Mouse (Mus musculus): ENCODE measurements around the gene Dgkh.

The Dgkh gene

DNA sequence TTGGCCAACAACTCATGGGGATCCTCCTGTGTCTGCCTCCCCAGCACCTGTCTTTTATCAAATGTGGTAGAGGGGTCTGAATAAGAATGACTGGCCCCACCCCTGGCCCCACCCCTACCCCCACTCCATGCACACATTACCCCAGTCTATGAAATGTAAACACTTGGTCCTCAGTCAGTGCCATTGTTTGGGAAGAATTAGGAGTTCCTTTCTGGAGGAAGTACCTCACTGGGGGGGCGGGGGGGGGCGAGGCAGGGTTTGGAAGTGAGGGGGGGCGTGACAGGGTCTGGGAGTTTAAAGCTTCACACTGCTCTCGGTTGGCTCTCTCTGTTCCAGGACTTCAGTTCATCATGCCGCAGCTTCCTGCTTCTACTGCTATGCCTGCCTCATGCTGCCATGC, 10.5 kb downstream of the Dgkh start:
- no peak for DNase-seq (ENCODE audit: low spot score)

DNA sequence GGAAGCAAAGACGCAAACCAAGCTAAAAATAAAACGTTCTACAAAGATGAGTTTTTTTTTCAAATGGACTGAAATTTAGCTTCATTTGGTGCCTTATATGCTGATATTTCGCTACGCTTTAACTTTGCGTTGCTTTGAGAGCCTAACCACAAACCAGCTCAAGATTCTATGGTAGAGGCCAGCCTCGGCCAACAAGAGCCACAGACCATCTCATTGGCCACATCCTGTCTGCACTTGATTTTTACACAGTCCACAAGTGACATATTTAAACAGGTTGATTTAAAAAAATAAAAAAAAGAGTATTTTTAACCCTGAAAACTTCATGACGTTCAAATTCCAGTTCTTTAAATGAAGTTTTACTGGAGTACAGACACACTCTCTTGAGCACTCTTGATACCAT, 16.5 kb downstream of the Dgkh start:
- no peak for DNase-seq (ENCODE audit: low spot score)

DNA sequence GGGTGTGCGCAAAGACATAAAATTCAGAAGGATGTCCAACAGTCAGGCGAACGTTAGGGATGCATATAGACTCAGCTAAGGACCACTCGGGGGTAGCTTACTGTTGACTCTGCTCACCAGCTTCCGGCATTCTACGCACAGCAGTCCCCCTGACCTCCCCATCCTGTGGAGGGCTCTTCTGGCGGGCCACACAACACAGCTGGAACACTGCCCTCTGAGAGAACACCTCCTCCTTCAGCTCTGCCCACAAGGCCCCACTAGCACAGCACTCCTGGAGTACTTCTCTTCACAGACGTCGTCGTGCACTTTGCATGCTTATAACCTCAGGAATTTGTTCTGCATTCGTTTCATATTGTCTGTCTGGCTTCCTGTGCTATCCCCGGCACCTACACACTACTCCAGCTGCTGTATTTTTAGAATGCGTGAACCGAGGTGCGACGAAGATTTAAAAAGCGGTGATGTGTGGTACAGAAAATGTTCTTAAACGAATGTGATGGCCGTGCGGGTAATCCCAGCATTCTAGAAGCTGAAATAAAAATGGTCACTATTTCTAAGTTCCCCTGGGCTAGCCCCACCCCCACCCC, 19.9 kb downstream of the Dgkh start:
- no peak for DNase-seq (ENCODE audit: low spot score)

DNA sequence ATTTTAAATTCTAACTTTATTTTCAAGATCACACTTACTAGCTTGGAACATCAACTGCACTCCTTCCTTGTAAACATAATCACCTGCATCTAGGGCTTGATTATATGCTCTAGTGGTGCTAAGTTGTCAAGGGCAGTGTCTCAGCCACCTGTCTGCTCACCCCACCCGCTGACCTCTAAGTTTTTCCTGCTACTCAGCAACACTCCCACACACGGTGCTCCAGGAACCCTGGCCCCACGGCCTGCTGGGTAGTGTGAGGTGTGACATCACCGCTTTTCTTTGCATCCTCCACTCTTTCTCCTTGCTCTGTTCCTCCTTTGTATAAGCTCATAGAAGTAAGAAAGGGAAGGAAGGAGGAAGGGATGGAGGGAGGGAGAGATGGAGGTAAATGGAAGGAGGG, 21.9 kb downstream of the Dgkh start:
- DNase-seq (ENCODE audit: low spot score) = no peak

DNA sequence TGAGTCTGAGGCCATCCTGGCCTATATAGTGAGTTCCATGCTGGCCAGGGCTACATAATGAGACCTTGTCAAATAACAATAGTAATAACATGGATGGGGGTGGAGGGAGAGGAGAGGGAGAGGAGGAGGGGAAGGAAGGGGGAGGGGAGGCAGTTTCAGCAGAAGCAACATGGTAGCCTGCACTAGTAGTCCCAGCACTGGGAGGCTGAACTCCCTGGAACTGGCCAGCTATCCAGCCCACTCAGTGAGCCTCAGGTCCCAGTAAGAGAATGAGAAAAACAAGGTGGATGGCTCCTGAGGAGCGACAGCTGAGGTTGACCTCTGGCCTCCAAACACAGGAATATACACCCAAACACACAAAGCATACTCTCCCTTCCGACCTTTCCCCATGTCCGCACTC, 27.0 kb downstream of the Dgkh start:
- no peak for DNase-seq (ENCODE audit: low spot score)

DNA sequence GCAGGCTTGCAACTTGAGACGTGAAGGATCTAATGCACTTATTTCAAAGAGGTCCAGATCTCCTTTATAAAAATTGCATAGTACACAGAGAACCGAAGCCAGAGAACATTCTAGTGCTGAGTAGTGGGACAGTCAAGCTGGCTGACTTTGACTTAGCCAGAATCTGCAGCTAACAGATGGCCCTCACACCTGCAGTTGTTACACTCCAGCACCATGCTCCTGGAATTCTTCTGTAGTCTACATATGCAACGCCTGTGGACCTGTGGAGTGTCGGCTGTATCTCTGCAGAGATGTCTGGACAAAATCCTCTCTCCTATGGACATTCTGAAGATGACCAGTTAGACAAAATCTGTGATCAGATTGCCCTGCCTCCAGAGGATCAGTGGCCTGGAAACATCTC, 28.6 kb downstream of the Dgkh start:
- DNase-seq (ENCODE audit: low spot score) = no peak

DNA sequence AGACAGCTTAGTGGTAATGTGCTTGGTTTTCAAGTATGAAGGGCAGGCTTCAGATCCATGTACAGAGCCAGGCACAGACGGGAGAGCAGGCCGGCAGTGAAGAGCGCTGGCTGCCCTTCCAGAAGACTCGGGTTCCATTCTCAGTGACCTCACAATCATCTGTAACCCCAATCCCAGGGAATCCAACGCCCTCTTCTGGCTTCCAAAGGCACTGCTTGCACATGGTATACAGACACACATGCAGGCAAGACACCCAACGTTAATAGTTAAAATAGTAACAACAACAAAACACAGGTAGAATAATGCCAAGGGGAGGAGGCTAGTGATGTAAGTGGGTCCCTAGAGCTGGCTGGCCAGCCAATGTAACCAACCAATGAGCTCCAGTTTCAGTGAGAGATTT, 29.2 kb downstream of the Dgkh start:
- DNase-seq (ENCODE audit: low spot score) = no peak

DNA sequence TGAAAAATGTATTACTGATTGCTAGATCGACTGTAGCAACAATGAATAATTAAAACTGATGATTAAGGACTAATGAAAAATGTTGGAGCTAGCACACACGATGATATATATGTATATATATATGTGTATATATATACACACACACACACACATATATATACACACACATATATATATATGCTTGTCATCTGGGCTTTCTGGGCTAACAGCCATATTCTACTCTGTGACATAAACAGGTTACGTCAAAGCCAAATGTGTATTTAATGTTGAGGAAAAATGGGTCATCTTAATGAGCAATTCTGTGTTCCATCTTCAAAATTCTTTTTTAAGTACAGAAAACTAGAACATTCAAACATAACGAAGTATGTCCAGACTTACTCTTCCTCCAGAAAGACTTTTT, 30.5 kb downstream of the Dgkh start:
- DNase-seq (ENCODE audit: low spot score) = no peak

DNA sequence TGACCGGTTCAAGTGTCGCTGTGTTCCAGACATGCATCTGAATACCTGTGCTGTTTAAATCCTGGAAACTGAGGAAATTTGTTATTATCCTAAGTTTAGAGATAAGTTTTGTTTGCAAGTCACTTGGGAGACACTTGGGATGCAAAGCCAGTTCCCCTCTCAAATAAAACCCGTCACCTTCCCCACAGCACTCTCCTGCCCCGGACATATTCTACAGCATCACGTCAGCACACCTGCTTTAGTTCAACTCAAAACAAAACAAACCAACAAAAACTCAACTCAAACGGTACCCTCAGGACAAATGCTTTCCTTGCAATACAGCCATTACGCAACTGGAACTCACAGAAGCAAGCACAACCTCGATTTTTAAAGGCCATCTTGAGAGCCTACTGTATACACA, 31.1 kb downstream of the Dgkh start:
- DNase-seq (ENCODE audit: low spot score) = no peak

DNA sequence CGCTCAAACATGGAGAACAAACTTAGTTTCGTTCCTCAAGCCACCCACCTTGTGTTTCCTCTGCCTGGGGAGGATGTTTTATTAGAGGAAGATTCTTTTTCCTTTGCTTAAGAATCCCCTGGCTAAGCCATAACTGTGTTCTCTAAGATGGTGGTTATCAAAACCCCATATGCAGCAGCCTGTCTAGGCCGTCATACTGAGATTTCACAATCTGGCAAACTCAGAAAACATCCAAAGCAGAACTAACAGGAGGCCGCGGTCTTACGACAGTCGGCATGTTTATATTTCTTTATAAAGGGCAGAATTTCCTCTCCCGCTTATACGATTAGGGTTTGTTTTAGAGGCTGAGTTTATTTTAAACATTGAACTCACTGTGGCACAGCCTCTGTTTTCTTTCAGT, 31.5 kb downstream of the Dgkh start:
- DNase-seq (ENCODE audit: low spot score) = no peak

DNA sequence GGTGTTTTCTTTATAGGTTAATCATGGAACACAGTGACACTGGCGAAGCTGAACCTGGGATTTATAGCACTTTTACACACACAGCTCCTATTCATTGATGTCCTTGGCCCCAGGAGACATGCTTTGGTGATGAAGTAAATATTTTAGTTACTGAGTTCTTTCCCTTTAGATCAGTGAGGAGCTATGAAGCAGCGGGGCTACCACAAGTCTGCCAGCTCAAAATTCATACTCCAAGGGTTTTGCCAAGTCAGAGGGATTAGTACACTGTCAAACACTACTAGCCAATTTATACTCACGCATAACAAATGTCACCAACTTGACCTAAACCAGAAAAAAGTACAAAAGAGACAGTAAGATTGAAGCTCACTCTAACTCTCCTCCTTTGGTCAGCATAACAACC, 32.9 kb downstream of the Dgkh start:
- DNase-seq (ENCODE audit: low spot score) = no peak

DNA sequence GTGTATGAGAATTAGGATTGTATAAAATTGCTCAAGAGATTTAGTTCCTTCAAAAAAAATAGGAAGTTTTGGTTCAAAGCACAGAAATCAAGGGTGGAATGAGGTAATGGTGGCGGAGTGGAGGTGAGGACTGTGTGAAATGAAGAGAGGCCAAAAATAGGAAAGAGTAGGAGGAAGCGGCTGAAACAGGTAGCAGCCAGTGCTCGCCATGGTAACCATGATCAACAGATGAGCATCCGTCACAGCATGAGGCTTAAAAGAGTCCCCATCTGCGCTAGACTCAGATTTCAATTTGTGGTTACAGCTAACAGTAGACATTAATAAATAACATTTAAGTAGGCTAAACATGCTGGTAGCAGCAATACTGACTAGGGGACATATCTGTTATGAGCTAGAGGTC, 33.4 kb downstream of the Dgkh start:
- peak; percentile 33 for DNase-seq (ENCODE audit: low spot score)

DNA sequence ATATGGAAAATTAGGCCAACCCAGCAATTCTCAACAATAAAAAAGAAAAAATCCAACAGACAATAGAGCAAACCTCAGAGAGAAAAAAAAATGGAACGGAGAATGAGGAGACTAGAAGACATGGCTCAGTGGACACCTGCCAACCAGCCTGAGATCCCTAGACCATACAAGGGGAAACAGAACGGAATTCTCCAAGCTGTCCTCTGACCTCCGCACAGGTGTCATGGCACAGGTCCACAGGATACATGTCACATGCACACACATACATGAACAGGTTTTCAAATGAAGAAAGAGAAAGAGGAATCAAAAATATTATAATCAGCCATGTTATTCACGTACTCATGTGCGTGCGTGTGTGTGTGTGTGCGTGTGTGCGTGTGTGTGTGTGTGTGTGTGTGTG, 38.5 kb downstream of the Dgkh start:
- DNase-seq (ENCODE audit: low spot score) = no peak

DNA sequence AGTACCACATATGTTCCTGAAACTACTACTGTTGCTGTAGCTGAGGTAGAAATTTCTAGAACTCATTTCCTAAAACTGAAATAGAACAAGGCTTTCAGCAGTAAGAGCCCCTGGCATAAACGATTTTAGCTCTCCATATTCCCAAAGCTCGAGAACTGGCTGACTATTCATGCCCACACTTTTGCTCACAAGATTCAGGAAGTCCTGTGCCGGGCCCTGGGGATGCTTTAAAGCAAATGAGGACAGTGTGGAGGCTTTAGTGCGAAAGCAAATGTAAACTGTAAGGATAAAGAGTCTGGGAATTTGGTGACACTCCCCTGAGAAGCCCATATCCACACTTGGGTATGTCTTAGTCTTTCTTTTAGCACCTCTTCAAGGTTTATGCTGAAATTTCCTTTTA, 40.0 kb downstream of the Dgkh start:
- DNase-seq (ENCODE audit: low spot score) = no peak

DNA sequence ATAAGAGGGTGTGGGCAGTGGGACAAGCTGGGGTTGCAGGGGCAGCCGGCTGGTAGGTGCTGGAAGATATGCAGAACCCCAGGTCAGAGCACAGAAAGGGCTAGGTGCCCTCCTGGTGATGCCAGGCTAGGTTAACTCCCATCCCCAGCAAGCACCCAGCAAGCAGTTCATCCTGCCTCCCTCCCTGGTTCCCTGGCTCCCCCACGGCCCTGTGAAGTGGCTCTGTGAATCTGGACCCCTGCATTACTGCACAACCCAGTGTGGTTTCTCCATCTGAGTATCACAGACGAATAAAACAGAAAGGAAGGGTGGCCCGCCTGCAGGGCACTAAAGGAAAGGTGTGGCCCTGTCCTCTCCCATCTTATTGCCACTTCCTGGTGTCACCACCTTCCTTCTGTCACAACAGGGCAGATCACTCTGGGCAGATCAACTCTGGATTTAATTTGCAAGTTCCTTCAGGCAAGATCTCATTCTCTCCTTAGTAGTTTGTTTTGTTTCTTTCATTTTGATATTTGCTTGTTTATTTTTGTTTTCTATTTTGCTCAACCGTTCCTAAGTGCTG, 40.6 kb downstream of the Dgkh start:
- no peak for DNase-seq (ENCODE audit: low spot score)

DNA sequence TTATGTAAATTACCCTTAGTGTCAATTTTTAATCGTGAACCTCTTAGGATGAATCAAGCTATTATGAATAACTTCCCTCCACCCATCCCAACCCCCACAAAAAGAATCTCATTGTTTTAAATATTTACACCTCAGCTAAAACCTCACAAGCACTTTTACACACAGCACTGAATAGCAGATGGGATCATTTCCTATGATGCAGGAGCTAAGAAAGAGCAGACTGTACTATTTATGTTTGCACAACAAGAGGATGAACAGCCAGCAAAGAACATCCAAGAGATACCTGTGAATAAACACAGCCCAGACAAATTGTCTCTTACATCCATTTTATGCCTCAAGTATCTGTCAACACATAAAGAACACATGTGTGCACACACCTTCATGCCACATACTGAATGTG, 41.7 kb downstream of the Dgkh start:
- no peak for DNase-seq (ENCODE audit: low spot score)

DNA sequence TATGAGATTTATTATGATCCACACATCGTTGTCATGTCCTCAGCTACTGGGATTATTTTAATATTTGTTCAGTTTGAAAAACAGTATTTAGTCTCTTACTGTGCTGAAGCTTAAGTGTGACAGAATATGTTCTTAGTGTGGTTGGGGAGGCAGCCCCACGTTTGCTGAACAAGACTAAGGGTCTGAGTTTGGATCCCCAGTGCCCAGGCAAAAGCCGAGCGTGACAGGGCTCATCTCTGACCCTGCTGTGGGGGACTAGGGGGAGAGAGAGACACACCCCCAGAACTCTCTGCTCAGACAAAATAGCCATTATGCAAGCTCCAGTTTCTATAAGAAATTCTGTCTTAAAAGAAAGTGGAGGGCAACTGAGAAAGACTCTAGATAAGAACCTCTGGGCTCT, 42.2 kb downstream of the Dgkh start:
- DNase-seq (ENCODE audit: low spot score) = no peak

DNA sequence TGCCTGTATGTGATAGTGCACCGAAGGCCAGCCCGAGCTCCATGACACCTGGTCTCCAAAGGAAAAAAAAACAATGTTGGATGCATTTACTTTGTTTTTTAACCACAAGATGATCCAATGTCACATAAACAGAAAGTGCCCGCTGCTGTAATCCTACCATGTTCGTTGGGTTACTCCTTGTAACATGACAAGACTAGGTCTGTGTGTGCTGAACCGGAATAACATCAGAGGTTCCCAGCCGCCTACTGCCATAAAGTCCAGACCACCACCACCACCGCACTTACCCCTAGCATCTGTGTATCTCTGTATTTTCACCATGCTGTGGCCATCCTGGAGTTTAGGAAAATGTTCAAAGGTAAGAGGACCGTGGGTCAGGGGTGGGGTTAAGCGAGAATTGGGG, 42.6 kb downstream of the Dgkh start:
- DNase-seq (ENCODE audit: low spot score) = no peak

DNA sequence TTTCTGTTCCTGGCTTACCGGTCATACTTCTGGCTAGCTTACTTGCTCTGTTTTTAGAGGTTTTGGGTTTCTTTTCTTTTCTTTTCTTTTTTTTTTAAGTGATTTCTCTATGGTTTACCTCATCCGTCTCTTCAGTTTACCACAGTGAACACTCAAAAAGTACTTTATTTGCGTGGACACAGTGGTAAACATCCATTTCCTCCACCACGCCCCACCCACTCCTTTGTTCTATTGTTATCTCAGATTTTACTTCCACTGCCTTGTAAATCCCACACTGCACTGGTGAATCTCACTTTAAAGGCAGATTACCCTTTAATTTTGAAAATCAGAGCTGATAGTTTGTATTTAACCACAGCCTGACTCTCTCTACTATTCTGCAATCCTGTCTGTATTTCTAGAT, 44.9 kb downstream of the Dgkh start:
- DNase-seq (ENCODE audit: low spot score) = no peak

DNA sequence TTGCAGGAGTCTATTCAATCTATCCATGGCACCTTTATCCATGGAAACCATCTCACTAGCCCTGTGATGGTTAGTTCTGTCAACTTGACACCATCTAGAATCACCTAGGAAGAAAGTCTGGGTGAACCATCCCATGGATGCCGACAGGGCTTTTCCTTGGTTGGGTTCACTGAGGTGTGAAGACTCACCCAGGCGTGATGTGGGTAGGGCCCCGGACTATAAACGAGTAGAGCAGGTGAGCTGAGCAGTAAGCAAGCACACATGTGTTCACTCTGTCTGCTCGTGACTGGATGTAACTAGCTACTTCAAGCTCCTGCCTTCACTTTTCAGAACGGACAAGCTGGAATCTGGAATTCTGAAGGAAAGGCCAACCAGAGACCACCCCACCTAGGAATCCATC, 45.9 kb downstream of the Dgkh start:
- DNase-seq (ENCODE audit: low spot score) = no peak

DNA sequence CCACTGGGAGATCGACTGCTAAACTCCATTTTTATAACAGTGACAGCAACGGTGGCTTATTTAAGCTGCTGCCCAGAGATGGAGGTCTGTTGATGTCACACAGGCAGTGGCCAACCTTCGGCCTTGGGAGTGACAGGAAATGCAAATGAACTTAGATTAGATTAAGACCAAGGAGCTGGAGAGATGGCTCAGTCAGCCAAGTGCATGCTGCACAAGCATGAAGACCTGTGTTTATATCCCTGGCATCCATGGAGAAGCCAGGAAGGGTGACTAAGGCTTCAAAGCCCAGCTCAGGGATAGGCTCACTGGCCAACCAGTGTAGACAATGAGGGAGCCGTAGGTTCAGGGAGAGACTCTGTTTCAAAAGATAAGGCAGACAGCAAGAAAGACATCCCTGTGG, 48.4 kb downstream of the Dgkh start:
- no peak for DNase-seq (ENCODE audit: low spot score)

DNA sequence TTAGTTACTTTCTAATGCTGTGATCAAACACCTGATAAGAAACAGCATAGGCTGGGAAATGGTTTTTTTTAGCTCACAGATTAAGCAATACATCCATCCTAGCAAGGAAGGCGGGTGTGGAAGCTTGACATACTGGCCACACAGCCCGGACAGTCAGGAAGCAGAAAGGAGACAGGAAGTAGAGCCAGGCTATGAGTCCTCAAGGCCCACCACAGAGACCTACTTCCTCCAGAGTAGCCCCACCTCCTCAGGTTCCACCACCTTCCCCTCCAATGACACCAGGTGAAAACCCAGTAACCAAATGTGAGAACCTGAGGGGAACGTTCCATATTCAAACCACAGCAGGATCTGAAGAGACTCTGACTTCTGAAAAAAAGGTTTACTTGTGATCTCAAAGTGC, 53.6 kb downstream of the Dgkh start:
- DNase-seq (ENCODE audit: low spot score) = peak; percentile 2

DNA sequence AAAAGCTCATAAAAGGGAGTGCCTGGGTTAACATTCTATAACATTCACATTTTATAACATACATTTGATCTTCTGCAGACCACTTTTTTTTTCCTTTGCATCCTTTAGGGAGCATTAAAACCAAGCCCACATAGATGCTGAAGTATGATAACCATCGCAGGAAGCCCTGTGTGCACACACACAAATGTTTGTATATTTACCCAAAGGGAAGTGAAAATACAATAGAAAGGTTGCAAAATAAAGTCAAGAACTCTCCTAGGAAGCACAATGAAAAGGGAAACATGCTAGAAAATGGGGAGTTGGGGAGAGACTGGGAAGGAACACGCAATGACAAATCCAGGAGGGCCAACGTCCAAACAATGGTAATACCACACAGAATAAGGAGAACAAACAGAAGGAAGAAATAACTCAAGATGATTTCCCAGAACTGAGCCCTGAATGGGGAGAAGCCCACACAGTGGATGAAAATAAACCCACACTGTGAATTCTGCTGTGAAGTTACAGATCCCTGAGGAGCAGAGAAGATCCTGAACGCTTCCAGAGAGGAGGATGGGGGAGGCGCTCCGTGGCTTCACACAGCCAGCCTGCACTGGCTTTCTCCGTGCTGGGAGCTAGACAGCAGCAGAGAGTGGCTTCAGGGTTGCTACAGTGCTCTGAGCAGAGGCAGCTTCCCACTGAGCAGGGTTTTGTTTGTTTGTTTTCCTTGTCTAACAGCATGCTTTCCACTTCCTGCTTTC, 54.6 kb downstream of the Dgkh start:
- DNase-seq (ENCODE audit: low spot score) = peak; percentile 37

DNA sequence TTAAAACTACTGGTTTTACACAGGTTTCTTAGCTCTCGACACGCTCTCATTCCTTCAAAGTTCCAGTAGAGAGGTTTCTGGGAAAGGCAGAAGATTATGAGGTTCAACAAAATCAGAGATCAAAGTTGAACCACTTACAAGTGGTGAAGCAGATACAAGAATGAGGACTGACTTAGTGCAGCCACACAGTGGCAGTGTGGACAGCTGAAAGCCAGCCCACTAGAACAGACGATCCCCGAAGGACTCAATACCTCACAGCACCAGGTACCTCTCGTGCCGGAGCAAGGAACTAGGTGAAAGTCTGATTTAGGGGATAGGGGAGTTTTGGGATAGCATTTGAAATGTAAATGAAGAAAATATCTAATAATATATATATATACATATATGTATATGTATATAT, 56.1 kb downstream of the Dgkh start:
- no peak for DNase-seq (ENCODE audit: low spot score)

All from embryo, embryonic 10.5 days (tissue).